Mouse (Mus musculus) lung, postnatal 0 days (tissue): ENCODE measurements at regions not wholly inside any gene's neighbourhood (a gene's known extent, or its start where the extent isn't known, plus 50 kb on each side); places are given as distances from the start of the nearest gene placed in this dataset.

Experiments used
- ATAC-seq: fragments of 200-750 bp; cut with Nextera tagmentation; 2 replicates; pipeline ENCODE4 v1.8.0; 2017; ENCODE audit warnings: moderate library complexity
- DNase-seq: peaks from one replicate; pipeline ENCODE4 v3.0.0-alpha.2; 2016; ENCODE audit warnings: low spot score
- H3K27ac ChIP-seq: fragments of 300-500 bp; sonication (generic); 2 replicates; pipeline ENCODE4 v1.5.1; 2014; ENCODE audit warnings: antibody characterized with exemption, mild to moderate bottlenecking, low read length, mixed read lengths
- H3K27me3 ChIP-seq: fragments of 300-500 bp; sonication (generic); replicated peaks from 2 replicates; pipeline ENCODE4 v1.6.1; 2014; ENCODE audit warnings: low read length, mixed read lengths; ENCODE audit not compliant: insufficient read depth
- H3K36me3 ChIP-seq: fragments of 300-500 bp; sonication (generic); 2 replicates; pipeline ENCODE4 v1.6.1; 2014; ENCODE audit warnings: low read length, mixed read lengths; ENCODE audit not compliant: insufficient read depth
- H3K4me1 ChIP-seq: fragments of 300-500 bp; sonication (generic); 2 replicates; pipeline ENCODE4 v1.6.1; 2014; ENCODE audit warnings: antibody characterized with exemption, low read depth, low read length, mixed read lengths; ENCODE audit not compliant: insufficient read depth
- H3K4me2 ChIP-seq: fragments of 300-500 bp; sonication (generic); replicated peaks from 2 replicates; pipeline ENCODE4 v1.6.1; 2014; ENCODE audit warnings: low read depth, mild to moderate bottlenecking, low read length, moderate library complexity, mixed read lengths
- H3K4me3 ChIP-seq: fragments of 300-500 bp; sonication (generic); 2 replicates; pipeline ENCODE4 v1.5.1; 2014; ENCODE audit warnings: low read depth, low read length
- H3K9ac ChIP-seq: fragments of 300-500 bp; sonication (generic); replicated peaks from 2 replicates; pipeline ENCODE4 v1.6.1; 2014; ENCODE audit warnings: low read depth, mild to moderate bottlenecking
- H3K9me3 ChIP-seq: fragments of 300-500 bp; sonication (generic); 2 replicates; pipeline ENCODE4 v1.6.1; 2016; ENCODE audit warnings: low read length, mixed read lengths
- CTCF ChIP-seq: IDR thresholded peaks from 2 replicates; pipeline ENCODE4 v1.5.1; 2016; ENCODE audit warnings: antibody characterized with exemption, mild to moderate bottlenecking
- EP300 ChIP-seq: IDR thresholded peaks from 2 replicates; pipeline ENCODE4 v1.6.1; 2016; ENCODE audit warnings: antibody characterized with exemption, mild to moderate bottlenecking, control low read depth
- WGBS: fragments of 180-500 bp; shearing (Covaris S2); extraction: QIAGEN DNeasy Blood & Tissue Kit; methylation state at CpG from one replicate; pipeline ENCODE4 v1.1.7; 2014; 5-methylcytosine and 5-hydroxymethylcytosine counted together

GRCm38 (mm10) chr3:99665902-99666768 is 219.1 kb upstream of the Spag17 start:
- no peak overlapping the region for H3K4me3 ChIP-seq
- no peaks in the 10 kb centered on the region for H3K36me3 ChIP-seq
- H3K4me2 ChIP-seq: no peak overlapping the region
- WGBS: 17% methylated on average over 10 of the region's 10 CpGs
- no peaks in the 10 kb centered on the region for H3K9me3 ChIP-seq
- DNase-seq (no peak), ATAC-seq (no peak)
- no peak overlapping the region for H3K27ac ChIP-seq
- no peak overlapping the region for H3K9ac ChIP-seq
- no peaks in the 10 kb centered on the region for H3K4me1 ChIP-seq
- no peak for TF ChIP-seq EP300
- no peak for TF ChIP-seq CTCF
- no peaks in the 10 kb centered on the region for H3K27me3 ChIP-seq

- Histone ChIP-seq H3K4me3 (no peak overlapping the region), H3K36me3 (no peaks in the 10 kb centered on the region), H3K27me3 (no peaks in the 10 kb centered on the region), H3K4me2 (no peak overlapping the region), H3K9ac (no peak overlapping the region), H3K27ac (no peak overlapping the region), H3K9me3 (no peaks in the 10 kb centered on the region; the same call in 1 of the 2 replicates), H3K4me1 (no peaks in the 10 kb centered on the region)
- ATAC-seq: no peak
- no peak for DNase-seq
- no peak for TF ChIP-seq EP300
- TF ChIP-seq CTCF: no peak
- WGBS: 81% methylated on average over 2 of the region's 2 CpGs
These were observed 211.1 kb upstream of the Spag17 start for GRCm38 (mm10) chr3:99674145-99674544.

- H3K27me3 ChIP-seq: no peaks in the 10 kb centered on the region
- TF ChIP-seq CTCF (no peak), EP300 (no peak)
- H3K9me3 ChIP-seq: no peaks in the 10 kb centered on the region
- H3K27ac ChIP-seq: no peak overlapping the region
- 62% methylated on average over 4 of the region's 4 CpGs for WGBS
- no peak for ATAC-seq
- DNase-seq: no peak
- H3K4me3 ChIP-seq: no peak overlapping the region
- H3K9ac ChIP-seq: no peak overlapping the region
- H3K4me2 ChIP-seq: no peak overlapping the region
- no peaks in the 10 kb centered on the region for H3K4me1 ChIP-seq
- no peaks in the 10 kb centered on the region for H3K36me3 ChIP-seq
These were observed 175.7 kb upstream of the Spag17 start for GRCm38 (mm10) chr3:99709506-99709905.

- no peaks in the 10 kb centered on the region for H3K36me3 ChIP-seq
- TF ChIP-seq EP300: no peak
- TF ChIP-seq CTCF: no peak
- H3K4me2 ChIP-seq: no peak overlapping the region
- no peak for DNase-seq
- H3K9ac ChIP-seq: no peak overlapping the region
- H3K9me3 ChIP-seq: no peaks in the 10 kb centered on the region
- H3K27me3 ChIP-seq: no peaks in the 10 kb centered on the region
- no peak for ATAC-seq
- 60% methylated on average over 4 of the region's 4 CpGs for WGBS
- no peak overlapping the region for H3K4me3 ChIP-seq
- H3K27ac ChIP-seq: no peak overlapping the region
- H3K4me1 ChIP-seq: no peaks in the 10 kb centered on the region
These were observed 168.8 kb upstream of the Spag17 start for GRCm38 (mm10) chr3:99716381-99716780.

- Histone ChIP-seq H3K27ac (no peak overlapping the region), H3K9me3 (no peaks in the 10 kb centered on the region), H3K27me3 (no peaks in the 10 kb centered on the region), H3K4me1 (no peaks in the 10 kb centered on the region), H3K4me3 (no peak overlapping the region), H3K4me2 (no peak overlapping the region), H3K9ac (no peak overlapping the region), H3K36me3 (no peaks in the 10 kb centered on the region)
- ATAC-seq (no peak), DNase-seq (no peak)
- no peak for TF ChIP-seq EP300
- no peak for TF ChIP-seq CTCF
- 58% methylated on average over 3 of the region's 3 CpGs for WGBS
These were observed 147.0 kb upstream of the Spag17 start for GRCm38 (mm10) chr3:99738093-99738803.

GRCm38 (mm10) chr3:99739654-99740053 is 145.6 kb upstream of the Spag17 start:
- Histone ChIP-seq H3K36me3 (no peaks in the 10 kb centered on the region), H3K27me3 (no peaks in the 10 kb centered on the region), H3K4me1 (no peaks in the 10 kb centered on the region), H3K9me3 (no peaks in the 10 kb centered on the region), H3K4me3 (no peak overlapping the region), H3K9ac (no peak overlapping the region), H3K4me2 (no peak overlapping the region), H3K27ac (no peak overlapping the region)
- DNase-seq: no peak
- 55% methylated on average over 7 of the region's 7 CpGs for WGBS
- ATAC-seq: no peak
- TF ChIP-seq CTCF: no peak
- TF ChIP-seq EP300: no peak
